Mouse (Mus musculus) ovary, postnatal 10 days (tissue): ENCODE data around the gene Zbtb3.
A peak's percentile ranks its signal among the peaks of the same experiment; 100 is the strongest.
"Not testable (repeated sequence)": the region's sequence is repeated elsewhere in the genome, so short reads cannot be mapped to it uniquely, and the experiment has no call there.

Experiments
- DNase-seq: peaks from one replicate; pipeline ENCODE4 v3.0.0; 2022; ENCODE audit warnings: low spot score

Zbtb3 gene

DNA sequence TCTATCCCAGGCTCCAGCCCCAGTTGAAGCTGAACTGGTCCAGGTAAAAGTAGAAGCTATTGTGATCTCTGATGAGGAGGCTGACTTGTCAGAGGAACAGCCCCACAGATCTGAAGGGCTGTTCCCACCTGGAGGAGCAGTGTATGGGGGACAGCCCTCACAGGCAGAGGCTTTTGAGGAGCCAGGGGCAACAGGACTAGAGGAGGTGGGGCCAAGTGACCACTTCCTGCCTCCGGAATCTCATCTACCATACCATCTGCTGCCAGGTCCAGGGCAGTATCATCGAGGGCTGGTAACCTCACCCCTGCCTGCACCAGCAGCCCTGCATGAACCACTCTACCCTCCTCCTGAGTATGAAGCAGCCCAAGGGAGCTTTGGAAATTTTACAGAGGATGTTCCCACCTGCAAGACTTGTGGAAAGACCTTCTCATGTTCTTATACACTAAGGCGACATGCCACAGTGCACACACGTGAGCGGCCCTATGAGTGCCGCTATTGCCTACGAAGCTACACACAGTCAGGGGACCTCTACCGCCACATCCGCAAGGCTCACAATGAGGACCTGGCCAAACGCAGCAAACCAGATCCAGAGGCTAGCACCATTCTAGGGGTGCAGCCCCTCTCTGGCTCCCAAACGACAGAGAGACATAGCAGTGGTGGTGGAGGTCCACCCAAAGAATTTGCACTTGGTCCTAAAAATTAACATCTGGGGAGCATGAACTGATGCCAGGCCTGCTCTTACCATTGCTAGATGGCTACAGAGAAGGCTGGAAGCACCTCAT is 1.7 kb downstream of the Zbtb3 start:
- DNase-seq: no peak

GRCm38 (mm10) chr19:8806810-8807209 is 4.5 kb downstream of the Zbtb3 start:
- DNase-seq: no peak

- no peak for DNase-seq
Observed at GRCm38 (mm10) chr19:8815812-8816211, 13.5 kb downstream of the Zbtb3 start.

GRCm38 (mm10) chr19:8817001-8817400 is 14.6 kb downstream of the Zbtb3 start:
- no peak for DNase-seq

DNA sequence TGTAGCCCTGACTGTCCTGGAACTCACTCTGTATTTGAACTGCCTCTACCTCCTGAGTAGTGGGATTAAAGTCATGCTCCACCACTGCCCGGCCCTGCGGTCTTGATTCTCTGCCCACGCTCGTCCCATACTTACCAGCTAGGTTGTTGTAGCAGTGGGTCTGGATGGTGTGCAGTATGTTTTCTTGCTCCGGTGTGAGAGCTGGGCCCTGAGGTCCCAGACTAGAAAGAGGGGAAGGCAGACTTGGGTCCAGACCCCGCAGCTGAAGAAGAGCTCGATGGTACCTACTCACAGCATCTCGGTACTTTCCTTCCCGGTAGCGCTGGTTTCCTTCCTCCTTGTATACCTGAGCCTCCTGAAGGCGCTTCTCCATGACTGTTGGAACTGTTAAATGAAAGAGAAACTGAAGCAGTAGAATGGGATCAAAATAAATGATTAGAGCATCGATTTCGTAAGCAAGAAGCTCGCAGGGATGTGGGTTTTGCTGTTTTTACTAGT is 16.0 kb downstream of the Zbtb3 start:
- no peak for DNase-seq

- peak; percentile 81 for DNase-seq
Observed at GRCm38 (mm10) chr19:8818801-8819595, 16.6 kb downstream of the Zbtb3 start, which contains the start of gene Ttc9c. TSS of gene Ttc9c (minus strand) at chr19:8819333.

DNA sequence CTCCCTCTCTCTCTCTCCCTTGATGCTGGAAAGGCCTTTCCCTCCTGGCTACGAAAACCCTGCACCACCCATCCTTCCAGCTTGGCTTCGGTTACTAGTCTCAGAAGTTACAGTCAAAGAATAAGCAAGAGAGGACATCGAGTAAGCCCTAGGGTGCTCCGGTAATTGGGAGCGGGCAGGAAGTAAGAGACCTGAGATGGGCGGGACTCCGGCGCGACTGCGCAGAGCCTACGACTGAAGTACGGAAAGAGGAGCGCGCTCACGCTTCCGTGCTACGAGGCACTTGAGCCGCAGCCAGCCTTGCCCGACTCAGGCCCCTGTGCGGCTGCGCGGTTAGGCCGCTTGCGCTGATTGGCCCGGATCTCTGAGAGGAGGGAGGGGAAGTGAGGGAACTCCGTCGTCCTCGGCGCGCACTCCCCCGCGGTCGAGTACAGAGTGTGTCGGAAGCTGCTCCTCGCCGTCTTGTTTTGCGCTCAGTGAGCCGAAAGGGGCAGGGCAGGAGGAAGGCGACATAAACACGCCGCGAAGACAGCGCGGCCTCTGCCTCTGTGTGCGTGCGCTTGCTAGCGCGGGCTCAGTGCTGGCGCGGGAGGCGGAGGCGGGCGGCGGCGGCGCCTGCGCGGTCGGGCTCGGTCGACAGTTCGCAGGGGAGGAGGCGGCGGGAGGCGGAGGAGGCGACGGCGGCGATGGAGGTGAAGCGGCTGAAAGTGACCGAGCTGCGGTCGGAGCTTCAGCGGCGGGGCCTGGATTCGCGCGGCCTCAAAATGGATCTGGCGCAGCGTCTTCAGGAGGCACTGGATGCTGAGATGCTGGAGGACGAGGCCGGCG is 17.5 kb downstream of the Zbtb3 start, which contains the start of gene Hnrnpul2:
TSS of gene Hnrnpul2 (plus strand) at position 415 of the 828 bp plus-strand sequence.
- DNase-seq: peak; percentile 97

- no peak for DNase-seq
Observed at GRCm38 (mm10) chr19:8820424-8820956, 18.1 kb downstream of the Zbtb3 start.

DNA sequence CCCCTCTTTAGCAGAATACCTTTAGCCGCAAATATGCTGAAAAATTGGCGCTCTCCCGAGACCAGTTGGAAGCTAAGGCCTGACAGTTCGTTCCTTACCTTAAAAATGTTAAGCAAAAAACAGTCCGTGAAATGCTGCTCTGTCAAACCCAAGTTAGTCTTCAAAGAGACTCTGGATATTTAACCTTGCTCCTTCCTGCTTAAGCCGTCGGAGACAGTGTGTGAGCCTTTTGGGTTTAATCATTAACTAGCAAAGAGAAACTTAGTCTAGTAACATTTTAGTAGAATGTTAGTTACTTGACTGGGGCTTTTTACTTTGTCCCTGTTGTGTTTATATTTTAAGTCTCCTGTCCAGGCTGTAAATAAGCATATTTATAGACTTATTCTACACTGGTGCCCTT is 18.8 kb downstream of the Zbtb3 start:
- no peak for DNase-seq

DNA sequence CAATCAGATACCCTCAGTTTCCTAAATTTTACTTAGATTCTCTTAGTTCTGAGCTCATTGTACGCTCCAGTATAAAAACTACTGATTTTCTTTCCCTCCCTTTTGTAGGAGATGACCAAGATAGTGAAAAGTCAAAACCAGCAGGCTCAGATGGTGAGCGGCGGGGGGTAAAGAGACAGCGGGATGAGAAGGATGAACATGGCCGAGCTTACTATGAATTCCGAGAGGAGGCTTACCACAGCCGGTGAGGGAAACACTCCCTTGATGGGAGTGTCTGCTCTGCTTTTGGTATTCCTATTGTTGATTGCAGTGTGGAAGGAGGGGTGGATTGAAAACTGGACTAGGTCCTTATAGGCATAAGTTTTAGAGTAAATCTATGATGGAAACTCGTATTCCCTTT is 20.3 kb downstream of the Zbtb3 start:
- DNase-seq: no peak

DNA sequence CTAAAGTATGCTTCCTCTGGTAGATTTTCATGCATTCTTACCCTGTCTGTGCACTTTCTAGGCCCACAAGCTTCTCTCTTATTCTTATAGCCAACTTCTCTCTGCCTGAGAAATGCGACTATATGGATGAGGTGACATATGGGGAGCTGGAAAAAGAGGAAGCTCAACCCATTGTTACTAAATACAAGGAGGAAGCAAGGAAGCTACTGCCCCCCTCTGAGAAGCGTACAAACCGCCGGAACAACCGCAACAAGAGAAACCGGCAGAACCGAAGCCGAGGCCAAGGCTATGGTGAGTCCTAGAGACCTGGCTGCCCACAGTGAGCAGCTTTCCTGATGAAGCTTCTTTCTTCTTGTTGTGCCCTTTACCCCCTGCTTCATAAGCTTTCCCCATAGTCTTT is 27.3 kb downstream of the Zbtb3 start, which contains the start of gene AC129217.1:
TSS of gene AC129217.1 (plus strand) at position 114 of the 400 bp plus-strand sequence.
- no peak for DNase-seq

- no peak for DNase-seq
Observed at GRCm38 (mm10) chr19:8830664-8831063, 28.3 kb downstream of the Zbtb3 start.

DNA sequence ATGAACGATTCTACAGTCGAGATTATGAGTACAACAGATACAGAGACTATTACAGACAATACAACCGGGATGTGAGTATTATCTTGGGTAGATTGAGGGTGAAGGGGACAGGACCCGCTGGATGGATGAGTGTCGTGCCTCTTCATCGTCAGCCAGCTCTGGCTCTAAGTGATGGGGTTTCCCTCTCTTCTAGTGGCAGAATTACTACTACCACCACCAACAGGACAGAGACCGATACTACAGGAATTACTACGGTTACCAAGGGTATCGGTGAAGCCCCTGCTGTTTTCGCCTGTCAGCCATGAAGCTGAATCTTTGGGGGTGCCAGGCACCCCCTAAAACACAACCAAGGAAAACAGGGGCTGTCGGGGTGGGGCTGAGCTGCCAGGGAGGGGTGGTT is 28.9 kb downstream of the Zbtb3 start:
- DNase-seq: no peak

GRCm38 (mm10) chr19:8832971-8833370 is 30.6 kb downstream of the Zbtb3 start:
- DNase-seq: no peak

DNA sequence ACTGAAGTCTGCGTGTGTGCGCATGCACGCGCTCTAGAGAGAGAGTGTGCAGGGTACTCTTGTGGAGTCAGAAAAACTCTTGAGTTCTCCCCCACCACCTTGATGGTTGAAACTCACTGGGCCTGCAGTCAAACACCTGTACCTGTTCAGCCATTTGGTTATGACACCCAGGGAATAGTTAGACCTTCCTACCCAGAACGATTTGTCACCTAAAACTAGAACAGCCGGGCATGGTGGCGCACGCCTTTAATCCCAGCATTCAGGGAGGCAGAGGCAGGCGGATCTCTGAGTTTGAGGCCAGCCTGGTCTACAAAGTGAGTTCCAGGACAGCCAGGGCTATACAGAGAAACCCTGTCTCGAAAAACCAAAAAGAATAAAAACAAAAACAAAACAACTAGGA is 34.0 kb downstream of the Zbtb3 start:
- DNase-seq: not testable (repeated sequence)

DNA sequence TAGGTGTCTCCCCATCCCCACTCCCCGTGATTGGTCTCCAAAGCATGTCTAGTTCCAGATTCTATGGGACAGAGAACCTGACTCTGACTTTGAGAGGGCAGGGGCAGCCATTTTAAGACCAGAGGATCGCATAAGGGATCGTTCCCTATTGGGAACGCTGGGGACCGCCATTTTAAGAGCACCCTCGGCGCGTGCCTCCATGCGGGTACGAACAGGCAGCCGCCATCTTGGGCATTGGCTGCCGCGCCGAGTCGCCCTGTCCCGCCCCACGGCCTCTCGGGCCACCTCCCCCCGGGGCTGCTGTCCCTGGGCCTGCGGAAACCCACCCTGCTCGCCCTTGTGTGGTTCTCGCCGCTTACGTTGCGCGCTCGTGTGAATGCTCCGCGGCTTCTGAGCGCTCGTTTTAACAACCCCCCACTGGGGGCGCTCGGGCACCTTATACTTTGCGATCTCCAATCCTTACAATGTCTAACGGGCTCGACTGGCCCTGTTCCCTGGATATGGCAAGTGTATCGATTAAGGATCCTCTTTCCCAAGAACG is 35.0 kb downstream of the Zbtb3 start, which contains the start of gene Bscl2:
TSS of gene Bscl2 (plus strand) at position 217 of the 541 bp plus-strand sequence.
- peak; percentile 69 for DNase-seq

GRCm38 (mm10) chr19:8838041-8838730 is 35.8 kb downstream of the Zbtb3 start:
- DNase-seq: no peak

DNA sequence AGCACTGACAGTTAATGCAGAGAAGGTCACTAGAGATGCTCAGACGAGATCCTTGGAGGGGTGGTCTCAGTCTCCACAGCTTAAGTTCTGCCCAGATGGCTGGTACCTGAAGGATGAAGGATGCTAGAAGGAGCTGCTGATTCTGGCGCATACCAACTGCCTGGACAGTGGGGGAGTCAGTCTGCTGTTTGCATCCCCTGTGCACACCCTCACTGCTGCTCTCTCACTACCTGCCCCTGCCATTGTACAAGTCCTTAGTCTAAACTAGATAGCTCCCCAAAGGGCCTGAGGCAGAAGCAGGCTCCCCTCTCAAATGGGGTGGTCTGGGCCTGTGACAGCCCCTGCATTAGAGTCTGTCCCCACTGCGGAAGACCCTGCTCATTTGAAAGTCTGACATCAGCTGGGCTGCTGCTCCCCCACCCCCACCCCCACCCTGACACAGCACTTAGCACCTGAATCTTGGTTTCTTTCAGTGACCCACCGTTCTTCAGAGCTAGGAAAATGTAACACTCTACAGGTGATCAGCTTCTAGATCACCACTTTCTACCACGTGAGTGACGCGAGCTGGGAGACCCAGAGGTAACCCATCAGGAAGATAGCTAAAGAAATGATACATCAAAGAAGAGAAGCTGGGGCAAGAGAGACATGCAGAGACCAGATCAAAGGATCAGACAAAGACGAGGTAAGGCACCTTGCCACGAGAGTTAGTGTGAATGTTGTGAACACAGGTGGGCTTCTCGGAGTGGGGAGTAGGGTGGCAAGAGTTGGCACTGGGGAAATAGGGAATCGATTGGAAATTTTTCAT is 37.0 kb downstream of the Zbtb3 start, which contains the start of gene Gng3:
TSS of gene Gng3 (minus strand) at position 92 of the 805 bp plus-strand sequence.
- no peak for DNase-seq

- DNase-seq: no peak
Observed at GRCm38 (mm10) chr19:8839908-8840791, 37.8 kb downstream of the Zbtb3 start.
